Mouse (Mus musculus): ENCODE measurements at regions not wholly inside any gene's neighbourhood (a gene's known extent, or its start where the extent isn't known, plus 50 kb on each side); places are given as distances from the start of the nearest gene placed in this dataset.
A peak's percentile ranks its signal among the peaks of the same experiment; 100 is the strongest.

DNA sequence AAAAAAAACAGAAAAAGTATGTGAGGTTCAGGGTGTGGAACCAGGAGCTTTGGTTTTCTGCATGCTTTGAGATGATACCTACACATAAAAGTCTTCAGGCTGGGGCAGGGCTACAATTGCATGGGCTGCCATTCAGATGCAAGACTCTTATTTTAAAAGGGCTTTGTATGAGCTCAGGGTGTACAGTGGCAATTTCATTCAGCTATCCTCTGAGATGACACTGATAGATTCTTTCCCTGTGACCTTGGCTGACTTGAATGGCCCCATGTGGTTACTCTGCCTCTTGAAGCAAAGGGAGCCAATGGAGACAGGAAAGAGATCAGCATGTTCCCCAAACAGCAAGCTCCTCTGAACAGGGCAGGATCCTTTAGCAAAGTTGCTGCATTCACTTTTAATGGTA is 177.1 kb downstream of the Cmpk2 start:
- DNase-seq (ENCODE audit: low read depth, low spot score) = peak; percentile 89

GRCm38 (mm10) chr12:26635665-26636241 is 166.7 kb downstream of the Cmpk2 start:
- no peak for DNase-seq (ENCODE audit: low read depth, low spot score)

DNA sequence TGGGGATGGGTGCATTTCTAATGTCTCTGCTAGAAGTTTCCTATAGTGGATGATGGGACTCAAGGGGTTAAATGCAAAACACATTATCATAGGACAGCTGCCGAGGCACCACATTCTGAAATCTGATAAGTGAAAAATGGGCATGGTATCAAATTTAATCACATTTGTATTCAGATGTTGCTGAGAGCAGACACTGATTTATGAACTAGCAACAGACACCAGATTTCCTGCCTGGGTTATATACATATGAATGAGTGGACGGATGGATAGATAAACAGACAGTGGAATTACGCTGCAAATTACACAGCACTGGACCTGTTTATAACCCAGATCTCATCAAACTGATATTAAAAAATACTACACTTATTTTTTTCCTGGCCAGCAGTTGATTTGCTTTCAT is 166.2 kb downstream of the Cmpk2 start:
- DNase-seq (ENCODE audit: low read depth, low spot score) = no peak

DNA sequence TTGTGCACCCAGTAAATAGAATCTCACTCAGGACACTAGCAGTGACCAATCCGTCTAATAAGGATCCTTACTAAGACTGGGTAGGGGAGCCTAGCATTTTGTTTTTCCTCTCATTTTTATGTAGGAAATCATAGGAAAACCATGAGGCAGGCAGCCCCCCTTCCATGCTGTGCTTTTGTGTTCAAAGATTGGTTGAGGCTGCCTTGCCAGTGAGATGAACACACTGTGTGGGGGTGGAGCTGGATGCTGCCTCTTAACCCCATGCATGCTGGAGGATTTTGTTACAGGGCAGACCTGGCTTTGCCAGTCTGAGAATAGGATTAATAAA is 162.8 kb downstream of the Cmpk2 start:
- DNase-seq (ENCODE audit: low read depth, low spot score) = no peak

- DNase-seq (ENCODE audit: low read depth, low spot score) = no peak
Measured at GRCm38 (mm10) chr12:26631111-26631794, 162.2 kb downstream of the Cmpk2 start.

GRCm38 (mm10) chr12:26621135-26621932 is 152.3 kb downstream of the Cmpk2 start:
- no peak for DNase-seq (ENCODE audit: low read depth, low spot score)

DNA sequence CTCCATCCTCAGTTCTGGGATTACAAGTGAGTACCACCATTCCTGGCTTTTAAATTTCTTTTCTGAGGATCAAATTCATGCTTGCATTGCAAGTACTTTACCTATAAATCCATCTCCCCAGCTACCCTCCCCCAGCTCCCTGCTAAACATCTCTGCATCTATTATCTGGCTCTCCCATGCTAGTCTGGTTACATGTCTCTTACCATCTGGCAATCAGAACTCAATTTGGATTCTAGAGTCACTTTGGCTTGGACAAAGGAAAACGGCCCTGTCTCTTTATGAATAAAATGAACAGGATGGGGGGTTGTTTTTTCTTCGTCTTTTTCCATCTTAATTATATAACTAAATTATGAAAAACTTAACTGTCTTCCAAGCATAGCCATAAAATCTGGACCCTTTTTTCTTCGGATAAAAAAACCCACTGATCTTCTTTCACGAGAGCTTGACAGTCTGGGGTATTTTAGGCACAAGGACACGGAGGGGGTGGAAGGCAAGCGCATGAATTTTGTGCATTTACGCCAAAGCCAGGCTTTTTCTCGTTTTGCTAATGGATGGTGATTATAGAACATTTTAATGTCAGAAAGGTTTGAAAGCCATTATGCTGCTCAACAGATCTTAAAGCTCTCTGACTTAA is 151.6 kb downstream of the Cmpk2 start:
- DNase-seq (ENCODE audit: low read depth, low spot score) = no peak

GRCm38 (mm10) chr12:26617969-26618368 is 149.0 kb downstream of the Cmpk2 start:
- DNase-seq (ENCODE audit: low read depth, low spot score) = no peak

GRCm38 (mm10) chr12:26613086-26613705 is 144.2 kb downstream of the Cmpk2 start:
- no peak for DNase-seq (ENCODE audit: low read depth, low spot score)

- DNase-seq (ENCODE audit: low read depth, low spot score) = no peak
Measured at GRCm38 (mm10) chr12:26610079-26610478, 141.1 kb downstream of the Cmpk2 start.

GRCm38 (mm10) chr12:26598501-26598900 is 129.5 kb downstream of the Cmpk2 start:
- DNase-seq (ENCODE audit: low read depth, low spot score) = peak; percentile 55

- no peak for DNase-seq (ENCODE audit: low read depth, low spot score)
Measured at GRCm38 (mm10) chr12:26592125-26592524, 123.1 kb downstream of the Cmpk2 start.

DNA sequence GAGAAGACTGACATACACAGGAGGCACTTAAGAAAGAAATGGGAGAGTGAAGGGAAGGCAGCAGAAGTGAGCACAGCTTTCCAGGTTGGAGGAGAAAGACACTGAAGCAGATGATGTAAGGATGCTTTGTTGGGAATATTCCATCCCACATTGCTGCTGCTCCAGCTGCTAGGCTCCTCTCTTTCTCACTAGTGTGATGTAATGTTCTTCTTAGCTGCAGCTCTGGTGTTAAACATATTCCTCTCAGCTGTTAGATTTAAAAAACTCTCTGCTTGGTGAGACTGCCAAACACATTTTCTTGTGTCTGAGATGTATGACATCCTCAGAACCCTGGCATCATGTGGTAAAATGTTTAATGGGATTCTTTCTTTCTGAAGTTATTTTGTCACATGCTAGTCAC is 120.1 kb downstream of the Cmpk2 start:
- no peak for DNase-seq (ENCODE audit: low read depth, low spot score)

DNA sequence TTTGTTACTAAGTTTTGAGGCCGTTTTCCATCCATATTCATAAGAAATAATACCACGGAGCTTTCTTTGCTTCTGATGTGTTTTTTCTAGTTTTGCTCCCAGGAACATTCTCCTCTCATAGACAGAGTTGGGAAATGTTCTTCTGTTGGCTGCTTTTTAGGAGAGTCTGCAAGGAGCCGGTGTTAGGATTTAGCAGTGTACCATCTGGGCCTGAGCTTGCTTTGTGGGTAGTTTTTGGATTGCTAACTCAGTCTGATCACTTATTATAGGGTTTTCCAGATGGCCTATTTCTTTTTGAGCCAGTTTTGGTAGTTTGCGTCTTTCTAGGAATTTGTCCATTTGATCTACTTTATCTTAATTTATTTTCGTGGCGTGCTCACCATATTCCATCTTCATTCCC is 108.4 kb downstream of the Cmpk2 start:
- DNase-seq (ENCODE audit: low read depth, low spot score) = no peak

DNA sequence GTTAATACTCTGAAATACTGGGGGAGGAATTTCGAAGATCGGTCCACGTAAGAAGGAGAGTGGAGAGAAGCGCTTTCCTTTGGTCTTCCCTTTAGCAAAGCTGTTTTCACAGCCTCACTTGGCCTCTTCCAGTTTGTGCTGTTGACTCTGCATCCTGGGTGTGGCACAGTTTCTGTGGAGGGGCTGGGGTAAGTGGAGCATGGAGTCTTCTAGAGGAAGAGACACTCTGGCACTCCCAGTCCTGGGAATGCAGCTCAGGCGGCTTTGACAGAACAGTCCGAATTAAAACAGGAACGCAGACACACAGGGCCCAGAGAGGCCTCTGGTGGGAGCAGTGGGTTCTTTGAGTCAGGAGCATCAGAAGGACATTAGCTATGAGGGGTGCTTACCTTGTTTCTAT is 102.6 kb downstream of the Cmpk2 start:
- peak; percentile 54 for DNase-seq (ENCODE audit: low read depth, low spot score)

DNA sequence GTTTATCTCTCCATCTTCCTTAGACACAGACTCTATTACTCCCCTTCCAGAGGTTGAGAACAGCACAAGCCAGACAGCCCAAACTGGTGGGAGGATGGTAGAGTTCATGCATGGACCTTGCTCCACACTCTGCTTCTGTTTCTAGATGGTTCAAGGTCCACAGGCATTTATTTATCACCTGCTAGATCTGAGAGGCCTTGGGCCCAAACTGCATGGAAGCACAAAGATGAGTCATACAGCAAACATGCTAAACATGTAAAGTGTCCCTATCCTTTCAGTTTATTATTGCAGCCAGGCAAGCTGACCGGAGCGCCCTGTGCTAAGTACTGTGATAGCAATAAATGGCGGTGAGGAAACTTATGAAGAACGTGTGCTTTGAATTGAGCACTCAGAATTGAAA is 98.4 kb downstream of the Cmpk2 start:
- no peak for DNase-seq (ENCODE audit: low read depth, low spot score)

- DNase-seq (ENCODE audit: low read depth, low spot score) = no peak
Measured at GRCm38 (mm10) chr12:26562858-26563257, 93.9 kb downstream of the Cmpk2 start.

GRCm38 (mm10) chr12:26559560-26559959 is 90.6 kb downstream of the Cmpk2 start:
- DNase-seq (ENCODE audit: low read depth, low spot score) = no peak

GRCm38 (mm10) chr12:26557411-26557810 is 88.4 kb downstream of the Cmpk2 start:
- no peak for DNase-seq (ENCODE audit: low read depth, low spot score)

- DNase-seq (ENCODE audit: low read depth, low spot score) = no peak
Measured at GRCm38 (mm10) chr12:26551168-26551926, 82.3 kb downstream of the Cmpk2 start.

GRCm38 (mm10) chr12:26547466-26547865 is 78.5 kb downstream of the Cmpk2 start:
- DNase-seq (ENCODE audit: low read depth, low spot score) = no peak

Measured in R1 (cell line).